Mouse (Mus musculus): ENCODE results near the gene Zbtb16.

- no peak for TF ChIP-seq POLR2A (IDR thresholded peaks at IDR 0.05; ENCODE audit: low read depth, low read length)
- TF ChIP-seq CTCF (IDR thresholded peaks at IDR 0.05; ENCODE audit: borderline replicate concordance, insufficient read depth, low read length), result no peak
These were observed 49.2 kb downstream of the Zbtb16 start for GRCm38 (mm10) chr9:48786814-48787213.
